Mouse (Mus musculus): ENCODE data around the gene Sobp.
A peak's percentile ranks its signal among the peaks of the same experiment; 100 is the strongest.

Gene Sobp

DNA sequence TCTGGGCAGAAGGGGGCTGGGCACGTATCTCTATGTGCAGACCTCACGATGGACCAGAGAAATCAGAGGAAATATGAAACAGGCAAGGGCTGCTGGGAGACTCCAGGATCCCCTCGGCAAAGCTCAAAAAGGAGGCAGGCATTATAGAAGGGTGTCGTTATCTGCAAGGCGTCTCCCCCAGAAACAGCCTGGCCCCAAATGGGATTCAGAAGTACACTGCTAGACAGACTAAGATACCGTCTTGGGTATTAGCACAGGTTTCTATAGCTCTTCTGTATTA, 90.3 kb downstream of the Sobp start:
- DNase-seq = no peak

GRCm38 (mm10) chr10:43083288-43084086, 90.8 kb downstream of the Sobp start:
- no peak for DNase-seq

- DNase-seq = peak; percentile 28
Measured at GRCm38 (mm10) chr10:43081316-43081715, 93.0 kb downstream of the Sobp start.

DNA sequence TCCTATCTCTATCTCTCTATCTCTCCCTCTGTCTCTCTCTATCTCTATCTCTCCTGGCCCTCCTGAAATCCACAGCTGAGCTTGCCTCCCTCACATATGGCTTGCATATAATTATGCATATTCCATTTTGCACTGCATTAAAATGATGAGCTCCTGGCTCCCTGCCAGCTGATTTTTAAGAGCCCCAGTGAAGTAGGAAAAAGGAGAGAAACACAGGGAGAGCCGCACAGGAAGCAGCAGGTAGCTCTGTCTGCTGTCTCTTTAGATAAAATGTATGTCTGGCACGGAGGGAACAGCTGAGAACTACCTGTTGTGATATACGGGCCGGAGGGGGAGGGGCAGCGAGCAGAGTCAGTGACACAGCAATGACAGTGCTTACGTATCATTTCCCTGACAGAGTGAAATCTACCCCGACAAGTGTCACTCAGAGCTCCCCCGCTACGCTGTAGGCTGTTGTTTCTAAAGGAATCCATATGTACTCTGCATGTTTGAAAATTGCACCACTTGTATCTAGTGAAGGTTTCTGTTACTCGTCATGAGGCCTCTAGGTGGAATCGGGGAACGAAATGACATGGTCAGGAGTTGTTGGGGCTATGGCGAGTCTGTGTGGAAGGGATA, 98.7 kb downstream of the Sobp start:
- no peak for DNase-seq

- DNase-seq = no peak
Measured at GRCm38 (mm10) chr10:43073281-43073680, 101.0 kb downstream of the Sobp start.

DNA sequence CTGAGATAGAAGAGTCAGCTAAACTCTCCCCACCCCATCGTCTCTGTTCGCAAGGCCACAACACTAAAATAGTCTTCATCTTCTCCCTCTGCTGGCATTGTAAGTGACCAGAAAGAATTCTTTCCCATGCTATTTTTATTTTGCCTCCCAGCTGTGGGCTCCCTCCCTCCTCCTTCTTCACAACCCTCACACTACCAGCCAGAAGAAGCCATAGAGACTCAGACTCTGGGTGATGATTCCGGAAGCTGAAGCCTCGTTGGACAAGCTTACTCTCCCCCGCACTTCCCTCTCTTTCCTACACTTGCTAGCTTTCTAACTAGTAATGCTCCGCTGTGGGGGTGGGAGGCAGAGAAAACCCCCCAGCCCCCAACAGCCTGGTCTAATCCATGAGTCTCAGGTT, 103.4 kb downstream of the Sobp start:
- no peak for DNase-seq

GRCm38 (mm10) chr10:43065331-43065730, 109.0 kb downstream of the Sobp start:
- no peak for DNase-seq

DNA sequence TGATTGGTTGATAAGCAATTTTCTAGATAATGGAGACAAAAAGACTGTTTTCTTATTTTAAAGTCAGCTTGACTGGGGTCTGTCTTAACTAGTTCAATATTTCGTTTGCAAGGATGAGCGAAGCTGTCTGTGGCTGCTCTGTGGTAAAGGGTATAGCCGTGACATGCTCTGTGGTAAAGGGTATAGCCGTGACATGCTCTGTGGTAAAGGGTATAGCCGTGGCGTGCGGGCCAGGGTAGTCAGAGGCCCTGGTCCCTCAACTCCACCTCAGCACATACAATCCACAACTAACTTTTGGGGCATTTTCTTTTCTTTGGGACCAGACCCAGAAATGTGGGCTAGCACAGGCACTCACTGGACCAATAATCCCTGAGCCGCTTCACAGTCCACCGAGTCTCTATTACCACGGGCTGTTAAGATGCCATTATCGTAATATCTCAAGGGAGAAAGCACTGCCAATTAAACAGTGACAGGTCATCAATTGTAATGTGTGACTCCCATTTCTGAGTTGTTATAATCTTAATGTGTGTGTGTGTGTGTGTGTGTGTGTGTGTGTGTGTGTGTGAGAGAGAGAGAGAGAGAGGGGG, 112.7 kb downstream of the Sobp start:
- no peak for DNase-seq

DNA sequence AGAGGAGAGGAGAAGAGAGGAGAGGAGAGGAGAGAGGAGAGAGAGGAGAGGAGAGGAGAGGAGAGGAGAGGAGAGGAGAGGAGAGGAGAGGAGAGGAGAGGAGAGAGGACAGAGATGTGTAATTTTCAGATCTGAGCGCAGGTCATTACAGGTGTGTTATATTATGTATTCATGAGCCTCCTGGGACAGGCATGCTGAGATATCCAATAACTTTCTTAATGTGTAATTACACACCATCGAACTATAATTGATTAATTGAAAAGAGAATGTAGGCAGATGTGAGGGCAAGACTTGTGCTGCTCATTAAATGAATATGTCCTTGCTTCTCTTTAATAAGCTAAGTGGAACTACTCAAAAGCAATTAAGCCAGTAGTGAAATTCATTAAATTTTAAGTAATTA, 118.9 kb downstream of the Sobp start:
- no peak for DNase-seq

- no peak for DNase-seq
Measured at GRCm38 (mm10) chr10:43054776-43055175, 119.6 kb downstream of the Sobp start.

DNA sequence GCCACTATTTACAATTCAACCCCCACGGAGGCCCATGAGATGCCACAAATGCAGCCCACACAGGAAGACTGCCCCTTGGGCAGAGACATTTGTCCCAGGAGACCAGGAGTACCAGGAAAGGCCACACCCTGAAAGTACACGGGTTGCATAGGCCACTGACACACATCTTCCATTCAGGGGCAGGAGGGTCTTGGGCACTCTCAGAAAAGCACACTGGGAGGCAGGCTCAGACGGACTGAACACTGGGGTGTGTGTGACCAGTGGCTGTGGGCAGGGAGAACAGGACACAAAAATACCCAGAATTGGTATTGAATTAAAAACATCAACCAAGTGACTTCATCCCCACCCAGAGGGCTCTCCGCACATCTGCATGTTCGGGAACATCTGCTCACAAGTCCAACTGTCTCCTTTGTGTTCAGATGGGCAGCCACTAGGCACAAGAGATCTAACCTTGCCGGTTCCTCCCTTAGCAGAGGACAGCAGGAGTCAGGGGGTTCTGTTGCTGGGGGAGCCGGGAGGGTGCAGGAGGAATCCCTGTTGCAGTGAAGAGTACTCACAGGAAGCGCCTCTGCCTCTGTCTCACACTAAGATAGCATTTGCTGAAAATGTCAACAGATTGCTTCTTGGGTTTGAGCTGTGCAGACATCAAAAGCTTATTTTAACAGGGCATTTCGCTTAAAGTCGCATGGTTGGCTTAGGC, 120.3 kb downstream of the Sobp start:
- no peak for DNase-seq

- DNase-seq = no peak
Measured at GRCm38 (mm10) chr10:43052462-43052861, 121.9 kb downstream of the Sobp start.

- DNase-seq = no peak
Measured at GRCm38 (mm10) chr10:43047804-43048348, 126.5 kb downstream of the Sobp start.

DNA sequence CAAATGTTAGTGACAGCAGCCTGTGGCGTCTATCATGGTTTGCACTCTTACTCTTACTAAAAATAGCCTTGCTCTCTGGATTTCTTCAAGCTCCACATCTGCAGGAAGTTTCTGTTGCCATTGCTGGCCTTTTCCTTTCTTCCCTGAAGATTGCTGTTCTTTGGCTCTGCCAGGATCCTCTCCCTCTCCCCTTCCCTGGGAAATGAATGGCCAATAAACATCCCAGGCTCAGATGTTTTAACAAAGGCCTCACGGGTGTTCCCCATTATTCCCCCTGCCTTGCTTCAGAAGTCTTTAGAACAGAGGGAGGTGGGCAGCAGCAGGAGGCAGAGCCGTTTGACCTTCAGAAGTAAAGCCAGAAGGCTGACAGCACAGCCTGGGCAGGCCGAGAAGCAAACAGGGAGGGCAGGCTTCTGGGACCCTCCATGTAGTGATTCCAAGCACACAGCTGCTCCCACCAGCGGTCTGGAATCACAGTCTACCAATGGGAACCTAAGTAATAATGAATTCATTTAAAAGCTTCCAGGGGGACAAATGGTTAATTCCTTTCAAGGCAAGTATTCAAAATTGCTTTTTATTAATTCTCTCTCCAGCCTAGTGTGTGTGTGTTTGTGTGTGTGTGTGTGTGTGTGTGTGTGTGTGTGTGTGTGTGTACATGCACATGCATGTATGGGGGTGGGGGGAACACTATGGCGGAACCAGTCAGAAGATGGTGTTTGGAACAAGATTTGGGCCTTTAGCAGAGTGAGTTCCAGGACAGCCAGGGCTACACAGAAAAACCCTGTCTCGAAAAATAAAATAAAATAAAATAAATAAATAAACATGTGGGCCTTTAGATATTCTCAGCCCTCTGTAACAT, 130.8 kb downstream of the Sobp start:
- no peak for DNase-seq

DNA sequence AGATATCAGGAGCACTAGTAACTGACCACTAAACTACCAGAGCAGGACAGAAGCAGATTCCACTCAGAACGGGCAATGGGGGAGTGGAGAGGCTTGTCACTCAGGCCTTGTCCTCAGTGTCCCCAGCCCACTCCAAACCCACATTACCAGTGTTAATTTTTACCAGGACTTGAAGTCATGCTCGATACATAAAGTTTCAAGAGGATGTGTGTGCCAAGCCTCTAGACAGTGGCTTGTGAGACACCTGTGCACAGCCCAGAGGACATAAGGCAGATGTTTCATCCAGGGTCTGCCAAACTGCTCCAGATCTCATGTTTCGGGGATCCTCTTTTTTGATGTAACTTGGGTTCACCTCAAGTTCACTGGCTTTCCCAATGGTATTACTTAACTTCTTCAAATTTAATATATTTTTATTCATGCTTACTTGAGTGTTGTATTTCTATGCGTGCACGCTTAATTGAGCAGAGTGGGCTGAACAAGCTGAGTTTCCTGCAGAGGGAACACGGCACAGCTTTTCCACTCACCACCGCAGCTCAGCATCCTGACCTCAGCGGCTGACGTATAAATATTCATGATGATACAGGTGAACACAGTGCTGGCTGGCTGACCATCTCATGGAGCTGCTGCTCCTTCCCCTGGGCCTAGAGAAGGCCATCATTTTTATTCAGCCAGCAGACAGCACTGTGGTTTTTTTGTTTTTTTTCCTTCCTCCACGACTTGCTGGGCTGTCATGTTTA, 131.6 kb downstream of the Sobp start:
- DNase-seq = no peak

DNA sequence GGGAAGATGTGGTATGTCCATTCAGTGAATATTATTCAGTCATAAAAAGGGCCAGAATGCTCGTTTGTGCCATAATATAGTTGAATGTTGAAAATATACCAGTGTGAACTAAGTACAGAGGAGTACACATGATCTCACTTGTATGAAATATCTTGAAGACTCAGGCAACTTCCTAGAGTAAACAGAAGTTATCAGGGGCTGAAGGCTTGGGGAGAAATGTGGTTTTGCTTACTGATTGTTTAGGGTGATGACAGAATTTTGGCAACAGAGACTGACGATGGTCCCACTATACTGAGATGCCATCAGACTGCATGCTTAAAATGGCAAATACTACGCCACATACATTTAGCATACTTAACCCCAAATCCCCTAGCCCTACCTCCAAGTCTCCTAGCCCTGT, 132.5 kb downstream of the Sobp start:
- no peak for DNase-seq

DNA sequence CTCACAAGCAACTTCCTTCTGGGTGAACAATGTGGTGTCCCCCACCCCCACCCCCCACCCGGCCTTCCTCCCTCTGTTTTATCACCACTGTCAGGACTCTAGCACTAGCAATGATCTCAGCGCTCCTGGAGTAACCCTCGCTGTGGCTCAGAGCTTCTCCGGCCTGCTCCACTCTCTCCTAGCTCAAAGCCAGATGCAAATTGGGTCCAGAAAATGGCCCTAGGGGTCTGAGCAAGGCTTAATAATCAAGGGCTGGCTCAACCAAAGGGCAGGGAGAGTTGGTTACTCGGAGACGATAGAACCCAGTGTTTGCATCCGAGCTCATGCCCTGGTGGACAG, 136.9 kb downstream of the Sobp start:
- no peak for DNase-seq

- DNase-seq = no peak
Measured at GRCm38 (mm10) chr10:43036646-43037454, 137.5 kb downstream of the Sobp start.

- no peak for DNase-seq
Measured at GRCm38 (mm10) chr10:43035579-43035978, 138.8 kb downstream of the Sobp start.

GRCm38 (mm10) chr10:43034811-43035210, 139.5 kb downstream of the Sobp start:
- peak; percentile 47 for DNase-seq
